Mouse (Mus musculus) frontal cortex, adult (tissue): ENCODE measurements around the gene Gjc1.

Source experiments
- ATAC-seq: cut with Nextera tagmentation; 2 replicates; pipeline ENCODE4 v1.9.2; 2017; ENCODE audit warnings: mild to moderate bottlenecking, moderate library complexity, mixed read lengths; ENCODE audit not compliant: low TSS enrichment

The Gjc1 gene

GRCm38 (mm10) chr11:102814881-102815280, 4.6 kb downstream of the Gjc1 start:
- no peak for ATAC-seq

GRCm38 (mm10) chr11:102810721-102811485, 8.6 kb downstream of the Gjc1 start:
- no peak for ATAC-seq

GRCm38 (mm10) chr11:102808246-102808645, 11.3 kb downstream of the Gjc1 start:
- no peak for ATAC-seq

GRCm38 (mm10) chr11:102803453-102803852, 16.0 kb downstream of the Gjc1 start:
- ATAC-seq: no peak

DNA sequence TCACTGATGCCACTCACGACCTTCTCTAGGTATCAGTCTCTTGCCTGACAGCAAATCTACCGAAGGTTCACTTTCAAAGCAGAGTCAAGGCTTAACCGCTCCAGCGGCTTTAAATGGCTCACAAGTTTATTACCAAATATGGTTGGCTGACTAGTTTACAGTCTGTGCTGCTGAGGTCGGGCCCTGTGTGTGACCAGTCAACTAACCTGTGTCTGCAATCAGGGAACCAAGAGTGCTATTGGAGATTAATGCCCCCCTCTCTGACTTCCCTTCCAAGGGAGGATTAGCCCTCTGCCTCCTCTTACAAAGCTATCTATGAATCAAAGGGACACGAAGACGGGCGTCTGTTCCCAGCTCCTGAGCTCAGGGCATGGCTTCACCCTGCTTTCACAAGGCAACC, 25.3 kb downstream of the Gjc1 start:
- ATAC-seq: no peak

DNA sequence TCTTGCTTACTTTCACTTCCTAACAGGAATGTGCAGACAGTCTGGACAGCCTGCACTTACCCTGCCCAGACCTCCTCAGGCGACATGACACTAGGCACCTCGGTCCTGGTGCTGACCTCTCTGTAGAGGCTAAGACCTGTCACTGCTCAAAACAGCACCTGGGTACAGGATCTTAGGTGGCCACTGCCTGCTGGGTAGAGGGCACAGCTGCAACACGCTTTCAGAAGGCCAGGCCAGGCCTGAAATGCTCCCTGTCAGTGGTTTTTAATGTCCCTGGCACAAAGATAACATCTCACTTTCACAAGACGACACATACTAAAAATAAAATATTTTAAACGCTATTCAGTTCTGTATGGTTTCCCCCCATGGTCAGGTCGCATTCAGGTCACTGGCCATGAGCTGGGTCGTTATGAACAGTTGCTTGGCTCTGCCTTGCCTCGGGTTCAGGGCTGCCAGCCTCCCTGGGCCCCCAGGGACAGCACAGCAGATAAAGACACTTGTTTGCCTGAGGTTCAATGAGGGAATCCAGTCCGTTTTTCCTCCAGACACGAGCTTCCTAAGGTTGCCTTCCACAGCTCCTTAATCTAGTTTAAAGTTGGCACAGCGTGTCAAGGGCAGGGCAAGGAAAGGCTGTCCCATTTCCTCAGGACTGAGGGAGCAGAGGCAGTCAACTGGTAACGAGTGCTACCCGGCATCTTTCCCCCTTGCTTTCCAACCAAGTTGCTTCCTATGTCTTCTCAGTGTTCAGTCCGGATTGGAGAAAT, 27.6 kb downstream of the Gjc1 start:
- no peak for ATAC-seq

GRCm38 (mm10) chr11:102787688-102788177, 31.8 kb downstream of the Gjc1 start:
- ATAC-seq: peak; percentile 47; the same call in 1 of the 2 replicates

- ATAC-seq: no peak
Measured at GRCm38 (mm10) chr11:102783443-102783842, 36.1 kb downstream of the Gjc1 start.

DNA sequence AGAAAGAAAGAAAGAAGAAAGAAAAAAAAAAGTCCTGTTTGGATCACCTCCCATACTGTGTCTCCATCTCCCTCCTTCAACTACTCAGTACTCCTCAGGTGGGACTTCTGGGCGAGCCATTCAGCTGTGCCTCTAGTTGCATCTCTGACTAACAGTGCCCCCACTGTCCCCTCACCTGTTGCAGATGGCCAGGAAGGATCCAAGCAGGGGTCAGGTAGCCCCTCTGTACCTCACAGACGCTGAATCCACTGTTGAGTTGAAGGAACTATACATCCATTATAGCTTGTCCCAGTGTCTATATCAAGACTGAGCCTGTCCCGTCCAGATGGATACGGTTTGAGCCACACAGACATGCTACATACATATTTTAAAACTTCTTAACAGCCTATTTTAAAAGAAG, 38.0 kb downstream of the Gjc1 start:
- ATAC-seq: no peak

GRCm38 (mm10) chr11:102780986-102781351, 38.5 kb downstream of the Gjc1 start:
- no peak; the same call in 1 of the 2 replicates for ATAC-seq

GRCm38 (mm10) chr11:102780271-102780985, 39.1 kb downstream of the Gjc1 start:
- ATAC-seq: no peak

GRCm38 (mm10) chr11:102779824-102780223, 39.7 kb downstream of the Gjc1 start:
- no peak for ATAC-seq

DNA sequence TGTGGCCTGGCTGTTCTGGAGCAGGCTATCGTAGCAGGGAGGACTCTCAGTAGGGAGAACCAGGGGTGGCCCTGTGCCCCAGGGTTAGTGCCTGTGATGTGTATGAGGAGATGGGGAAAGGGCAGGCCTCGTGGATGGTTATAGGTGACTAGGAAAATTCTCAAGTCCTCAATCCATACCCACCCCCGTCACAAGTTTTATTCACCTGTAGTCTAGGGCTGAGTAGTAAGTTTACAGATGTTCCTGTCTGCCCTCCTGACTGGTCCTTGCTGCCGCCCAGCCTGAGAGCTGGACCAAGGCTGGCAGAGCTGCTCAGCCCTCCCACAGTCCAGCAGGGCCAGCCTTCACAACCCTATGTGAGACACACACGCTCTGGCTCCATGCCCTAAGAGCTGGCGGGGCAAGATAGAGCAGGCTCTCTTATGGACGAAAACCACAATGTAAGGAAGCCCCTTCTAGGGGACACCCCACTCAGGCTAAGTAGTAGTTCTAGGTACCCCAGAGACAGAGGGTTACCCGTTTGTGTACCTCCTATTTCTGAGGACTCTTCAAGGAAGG, 40.3 kb downstream of the Gjc1 start:
- no peak for ATAC-seq

GRCm38 (mm10) chr11:102778597-102778996, 40.9 kb downstream of the Gjc1 start:
- ATAC-seq: no peak

DNA sequence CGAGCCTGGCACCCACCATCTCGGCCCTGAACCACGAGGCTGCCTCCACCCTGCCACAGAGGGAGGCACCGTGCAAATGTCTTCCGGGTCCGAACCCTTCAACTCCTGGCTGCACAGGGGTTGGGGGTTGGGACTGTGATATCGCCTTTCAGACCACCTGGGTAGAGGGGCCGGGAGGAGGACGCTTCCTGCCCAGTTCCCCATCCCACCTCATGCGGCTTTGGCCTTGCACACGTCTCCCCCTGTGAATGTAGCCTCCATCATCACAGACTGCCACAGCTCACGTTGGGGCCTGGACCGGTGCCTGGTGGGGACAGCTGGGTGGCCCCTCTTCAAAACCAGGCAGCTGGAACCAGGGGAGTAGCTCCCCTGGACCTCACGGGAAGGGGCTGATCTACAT, 41.3 kb downstream of the Gjc1 start:
- ATAC-seq: no peak

- no peak for ATAC-seq
Measured at GRCm38 (mm10) chr11:102777598-102777997, 41.9 kb downstream of the Gjc1 start.

GRCm38 (mm10) chr11:102774621-102775141, 44.8 kb downstream of the Gjc1 start:
- peak; percentile 60 for ATAC-seq

DNA sequence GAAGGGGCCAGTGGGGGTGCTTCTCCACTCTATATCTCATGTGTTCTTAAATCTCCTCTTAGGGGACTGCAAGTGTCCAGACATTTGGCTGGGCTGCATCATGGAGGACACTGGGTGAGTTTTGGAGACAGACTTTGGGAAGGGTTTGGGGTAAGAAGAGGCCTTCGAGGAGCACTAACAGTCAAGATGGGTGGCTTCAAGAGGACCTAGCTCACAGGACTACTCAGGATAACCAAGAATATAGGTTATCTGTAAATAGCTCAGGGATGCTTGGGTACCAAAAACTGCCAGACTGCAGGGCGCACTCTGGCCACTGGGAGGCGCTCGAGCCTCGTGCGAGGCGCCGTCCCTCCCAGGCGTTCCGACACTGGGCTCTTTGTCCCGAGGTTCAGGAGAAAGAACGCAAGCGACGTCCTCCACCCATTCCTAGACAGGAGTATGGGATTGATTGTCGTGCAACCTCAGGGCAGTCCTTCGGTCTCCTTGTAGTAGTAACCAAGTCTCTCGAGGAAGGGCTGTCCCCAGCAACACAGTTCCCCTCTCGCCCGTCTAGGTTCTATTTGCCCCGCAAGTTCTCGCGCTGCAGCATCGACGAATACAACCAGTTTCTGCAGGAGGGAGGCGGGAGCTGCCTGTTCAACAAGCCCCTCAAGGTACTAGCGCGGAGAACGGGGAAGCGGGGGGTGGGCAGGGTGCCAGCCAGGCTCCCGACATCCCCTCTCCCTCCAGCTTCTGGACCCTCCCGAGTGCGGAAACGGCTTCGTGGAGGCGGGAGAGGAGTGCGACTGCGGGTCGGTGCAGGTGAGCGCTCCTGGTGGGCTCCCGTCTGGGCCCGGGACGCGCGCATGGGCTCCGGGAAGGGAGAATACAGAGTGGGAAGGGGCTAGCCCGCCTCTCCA, 45.5 kb downstream of the Gjc1 start:
- ATAC-seq: peak; percentile 45; the same call in 1 of the 2 replicates

GRCm38 (mm10) chr11:102772771-102773700, 46.5 kb downstream of the Gjc1 start:
- no peak for ATAC-seq
